Mouse (Mus musculus) spleen, adult 2 months (tissue): ENCODE measurements around the gene Zxdb.
"Not testable (repeated sequence)": the region's sequence is repeated elsewhere in the genome, so short reads cannot be mapped to it uniquely, and the experiment has no call there.

Experiments
- CTCF ChIP-seq: fragments of 200-500 bp; IDR thresholded peaks from 2 replicates; pipeline ENCODE4 v1.5.1; 2011; ENCODE audit warnings: mild to moderate bottlenecking, inconsistent platforms; ENCODE audit not compliant: insufficient read depth, insufficient read length, insufficient replicate concordance; ENCODE audit errors: extremely low read depth
- POLR2A ChIP-seq: fragments of 200-500 bp; IDR thresholded peaks from 2 replicates; pipeline ENCODE4 v1.6.1; 2011; ENCODE audit warnings: low read depth, low read length, inconsistent platforms

GRCm38 (mm10) chrX:94709752-94710151 lies 14.6 kb upstream of the Zxdb start:
- not testable (repeated sequence) for TF ChIP-seq CTCF, POLR2A
